Mouse (Mus musculus): Measurements from ENCODE around the gene Cyb561d2.

DNA sequence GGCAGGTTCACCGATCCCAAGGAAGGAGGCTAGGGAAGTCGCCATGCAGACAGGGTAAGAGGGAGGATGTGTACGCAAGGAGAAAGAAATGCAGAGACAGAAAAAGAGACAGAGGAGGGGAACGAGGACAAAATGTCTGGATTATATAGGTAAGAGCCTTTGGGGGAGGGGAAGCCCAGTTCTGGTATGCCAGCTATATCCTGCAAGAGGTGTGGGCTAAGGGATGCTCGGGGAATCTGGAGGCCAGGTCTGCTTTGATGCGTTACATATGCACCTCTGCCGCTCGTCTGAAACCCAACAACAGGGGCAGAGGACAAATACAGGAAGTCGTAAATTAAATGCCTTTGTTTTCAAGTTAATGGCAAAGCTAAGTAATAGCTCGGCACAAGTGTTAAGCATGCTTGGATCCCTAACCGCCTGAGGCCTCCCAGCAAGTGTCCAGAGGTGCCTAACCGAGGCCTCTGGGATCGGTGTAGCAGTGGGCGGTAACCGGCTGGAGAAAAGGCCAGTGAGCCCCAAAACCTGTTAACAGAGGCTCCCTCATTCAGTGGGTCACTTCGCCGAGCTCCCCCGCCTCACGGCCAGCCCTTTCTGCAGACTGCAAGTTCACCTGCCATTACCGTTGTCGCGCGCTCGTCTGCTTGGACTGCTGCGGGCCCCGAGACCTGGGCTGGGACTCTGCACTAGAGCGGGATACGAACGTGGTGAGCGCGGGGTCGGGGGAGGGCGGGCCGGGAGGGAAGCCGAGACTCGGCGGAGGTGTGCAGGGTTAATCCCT is 11.7 kb upstream of the Cyb561d2 start:
- TF ChIP-seq CTCF (IDR thresholded peaks at IDR 0.05; ENCODE audit: borderline replicate concordance, extremely low read depth, insufficient read depth, insufficient read length) = no peak
- no peak for TF ChIP-seq POLR2A (IDR thresholded peaks at IDR 0.05; ENCODE audit: borderline replicate concordance, extremely low read depth, insufficient read depth, insufficient read length, poor library complexity, severe bottlenecking)

Data from brain, embryonic 14.5 days (tissue).